ENCODE assay signal across 8 mouse cellular contexts in the genomic region with DNA sequence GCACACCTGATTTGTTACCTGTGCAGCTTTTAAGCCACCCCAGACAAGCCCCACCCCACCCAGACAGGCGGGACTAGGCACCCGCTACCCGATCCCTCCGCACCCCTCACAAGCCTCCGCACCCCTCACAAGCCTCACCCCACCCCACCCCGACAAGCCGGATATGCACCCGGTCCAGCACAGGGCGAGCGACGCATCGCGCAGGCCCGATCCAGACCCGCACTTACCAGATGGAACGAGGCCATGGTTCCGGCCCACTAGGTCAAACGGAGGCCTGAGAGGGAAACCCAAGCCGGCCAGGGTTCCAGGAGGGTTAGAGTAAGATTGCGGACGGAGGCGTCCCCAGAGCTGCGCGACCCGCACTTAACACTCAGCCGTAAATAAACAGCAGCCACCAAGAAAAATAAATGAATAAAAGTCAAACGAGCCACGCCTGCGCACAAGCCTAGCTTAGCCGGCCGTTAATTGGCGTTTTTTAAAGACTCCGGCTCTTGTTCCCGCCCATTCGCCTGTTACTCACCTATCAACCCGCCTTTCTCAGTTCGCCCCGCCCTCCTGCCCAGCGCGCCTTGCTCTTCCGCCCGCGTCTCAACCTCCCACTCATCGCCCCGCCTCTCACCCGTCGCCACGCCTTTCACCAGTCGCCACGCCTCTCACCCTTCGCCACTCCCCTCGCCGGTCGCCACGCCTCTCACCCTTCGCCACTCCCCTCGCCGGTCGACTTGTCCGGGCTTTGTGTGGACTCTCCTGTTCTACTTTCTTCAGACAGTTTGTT. TPM values are rescaled to one million over a fixed set of nuclear protein-coding genes. Genes with fewer than 3 reads are reported as not detected.
DNase-seq lines count a peak whose midpoint lies in the region; ATAC-seq lines count a peak whose summit lies in the region.

Gene Cenpc1, minus strand, starts transcription at position 483 of the 775 bp plus-strand sequence.

- ATAC-seq in hindbrain, embryonic 16.5 days = peak; percentile 96

- peak within 1 kb of the TSS; percentile 91 for H3K27ac ChIP-seq in hindbrain, embryonic 16.5 days (ENCODE audit: low read depth, low read length)
- peak within 1 kb of the TSS; percentile 65 for H3K27ac ChIP-seq in macrophage

- H3K9ac ChIP-seq in hindbrain, embryonic 16.5 days (ENCODE audit: low read depth, low read length) = peak within 1 kb of the TSS; percentile 85

- DNase-seq in WW6 (ENCODE audit: low read depth, low spot score) = peak; percentile 91
- DNase-seq in cerebellum, postnatal 4 days (ENCODE audit: low spot score in 2 of 2) = peak; percentile 86 to 91
- peak; percentile 98 for DNase-seq in gastrocnemius, adult 18-20 months (ENCODE audit: low spot score)
- DNase-seq in left cerebral cortex, adult 18-20 months (ENCODE audit: low spot score in 2 of 2) = peak; percentile 94 to 96
- DNase-seq in right cerebral cortex, adult 18-20 months = peak; percentile 98
- peak; percentile 92 for DNase-seq in urinary bladder, postnatal 10 days (ENCODE audit: low spot score)

- peak within 1 kb of the TSS; percentile 59 for H3K4me2 ChIP-seq in hindbrain, embryonic 16.5 days (ENCODE audit: low read length)

- H3K4me3 ChIP-seq in hindbrain, embryonic 16.5 days (ENCODE audit: low read length) = peak within 1 kb of the TSS; percentile 75
- peak within 1 kb of the TSS; percentile 66 for H3K4me3 ChIP-seq in macrophage (ENCODE audit: inconsistent target)

- H3K9me3 ChIP-seq in hindbrain, embryonic 16.5 days (ENCODE audit: control insufficient read depth, low read length) = no peaks in the 10 kb centered on the region

- H3K79me2 ChIP-seq in macrophage (ENCODE audit: inconsistent target) = peaks cover 48% of the 10 kb centered on the region

- H3K27me3 ChIP-seq in hindbrain, embryonic 16.5 days (replicated peaks; ENCODE audit: control insufficient read depth, insufficient read depth, low read length) = no peaks in the 10 kb centered on the region

- peaks cover 13% of the 10 kb centered on the region for H3K4me1 ChIP-seq in hindbrain, embryonic 16.5 days (ENCODE audit: control insufficient read depth, insufficient read depth, low read depth, low read length)

- WGBS in hindbrain, embryonic 16.5 days = under 1% methylated on average over 56 of the region's 60 CpGs
- WGBS in macrophage (ENCODE audit: missing documents) = under 1% methylated on average over 60 of the region's 60 CpGs

- no peaks in the 10 kb centered on the region for H3K36me3 ChIP-seq in hindbrain, embryonic 16.5 days (ENCODE audit: control insufficient read depth, insufficient read depth, low read length)
- H3K36me3 ChIP-seq in macrophage (ENCODE audit: inconsistent target) = no peaks in the 10 kb centered on the region

RNA-seq across cellular contexts. Expression of gene Cenpc1, which starts in this region (rescaled TPM):
- total RNA-seq in gastrocnemius, adult 18-20 months (2021) = 1 to 10 TPM; 2.9 to 3.6 TPM
- 30.7 and 31.0 TPM in 2 replicates for polyA plus RNA-seq in hindbrain, embryonic 16.5 days (2015; fragmentation: Nextera tagmentation; extraction: Ambion mirVana)
- 10 to 100 TPM; 21.1 to 22.3 TPM for total RNA-seq in left cerebral cortex, adult 18-20 months (2021)
- total RNA-seq in macrophage (2018; cell fraction: chromatin; rRNA removed) = 10 to 100 TPM; 43.2 to 81.1 (median 59.7) TPM
- total RNA-seq in macrophage (2018; cell fraction: cytosol; rRNA removed) = 10 to 100 TPM in 20 of 26 experiments, 1 to 10 TPM in 6; 8.5 to 13.7 (median 11.1) TPM
- 10 to 100 TPM; 16.5 to 54.6 (median 32.7) TPM for total RNA-seq in macrophage (2018; cell fraction: nucleus; rRNA removed)
- polyA plus RNA-seq in macrophage (2018) = 8.8 to 16.9 TPM (median 12.0 TPM) in 3 replicates

Comparison
In these comparisons a context has a peak if more than half of its experiments do, and no peak if none do; other contexts are left out.
1. Peak in every context shown above with its lines: DNase-seq, ATAC-seq, H3K4me3 ChIP-seq and H3K27ac ChIP-seq.
2. RNA of gene Cenpc1 (total RNA-seq): 21.1 to 22.3 TPM in left cerebral cortex, adult 18-20 months; 2.9 to 3.6 TPM in gastrocnemius, adult 18-20 months; every median in the first group is over 4 times any median in the second.